Mouse (Mus musculus) midbrain, postnatal 0 days (tissue): ENCODE results near the gene Gm3336. TPM values are rescaled to one million over a fixed set of nuclear protein-coding genes. Genes with fewer than 3 reads are reported as not detected.

ENCODE experiments used
- ATAC-seq: fragments of 200-750 bp; cut with Nextera tagmentation; 2 replicates; pipeline ENCODE4 v1.8.0; 2017; ENCODE audit warnings: moderate number of reproducible peaks, mild to moderate bottlenecking, moderate TSS enrichment, moderate library complexity; ENCODE audit not compliant: low FRiP score
- DNase-seq: peaks from one replicate; pipeline ENCODE4 v3.0.0-alpha.2; 2015; ENCODE audit warnings: low spot score
- H3K27ac ChIP-seq: fragments of 300-500 bp; sonication (generic); 2 replicates; pipeline ENCODE4 v1.5.1; 2014; ENCODE audit warnings: low read depth, mild to moderate bottlenecking, low read length, mixed read lengths
- H3K27me3 ChIP-seq: fragments of 300-500 bp; sonication (generic); 2 replicates; pipeline ENCODE4 v1.6.1; 2014; ENCODE audit warnings: low read length, control low read depth, mixed read lengths; ENCODE audit not compliant: insufficient read depth
- H3K36me3 ChIP-seq: fragments of 300-500 bp; sonication (generic); 2 replicates; pipeline ENCODE4 v1.6.1; 2014; ENCODE audit warnings: low read length, control low read depth, mixed read lengths; ENCODE audit not compliant: insufficient read depth
- H3K4me1 ChIP-seq: fragments of 300-500 bp; sonication (generic); 2 replicates; pipeline ENCODE4 v1.6.1; 2014; ENCODE audit warnings: mild to moderate bottlenecking, control low read depth, antibody characterized with exemption, low read length, mixed read lengths; ENCODE audit not compliant: insufficient read depth
- H3K4me2 ChIP-seq: fragments of 300-500 bp; sonication (generic); 2 replicates; pipeline ENCODE4 v1.6.1; 2014; ENCODE audit warnings: low read depth, mild to moderate bottlenecking, low read length, mixed read lengths; ENCODE audit not compliant: poor library complexity, severe bottlenecking
- H3K4me3 ChIP-seq: fragments of 300-500 bp; sonication (generic); 2 replicates; pipeline ENCODE4 v1.5.1; 2014; ENCODE audit warnings: low read depth, mild to moderate bottlenecking, low read length, moderate library complexity
- H3K9ac ChIP-seq: fragments of 300-500 bp; sonication (generic); replicated peaks from 2 replicates; pipeline ENCODE4 v1.6.1; 2014; ENCODE audit warnings: mild to moderate bottlenecking, low read length, moderate library complexity, mixed read lengths; ENCODE audit not compliant: poor library complexity, severe bottlenecking
- H3K9me3 ChIP-seq: fragments of 300-500 bp; sonication (generic); 2 replicates; pipeline ENCODE4 v1.6.1; 2016; ENCODE audit warnings: low read length, control low read depth
- CTCF ChIP-seq: IDR thresholded peaks from 2 replicates; pipeline ENCODE4 v1.5.1; 2016; ENCODE audit warnings: antibody characterized with exemption, mild to moderate bottlenecking
- WGBS: fragments of 180-500 bp; shearing (Covaris S2); extraction: QIAGEN DNeasy Blood & Tissue Kit; methylation state at CpG from one replicate; pipeline ENCODE4 v1.1.7; 2014; 5-methylcytosine and 5-hydroxymethylcytosine counted together
- polyA plus RNA-seq: library from polyadenylated mRNA; unstranded; fragments of >200 nt; fragmentation: Nextera tagmentation; extraction: Ambion mirVana; gene quantifications from 2 replicates; pipeline ENCODE4 v1.2.1, GENCODE M21; 2015
- total RNA-seq: library from RNA; depleted of rRNA; stranded (reverse); fragments of >200 nt; gene quantifications from 2 replicates; pipeline ENCODE4 v1.2.3, GENCODE M21; 2014

Gm3336 gene
- total and polyA plus RNA-seq, 2 experiments from 2014 or later, result not detected

GRCm38 (mm10) chr8:70758616-70759561, 40.5 kb downstream of the Gm3336 start:
- H3K27me3 ChIP-seq, result no peaks in the 10 kb centered on the region
- no peak overlapping the region for H3K4me3 ChIP-seq
- H3K27ac ChIP-seq, result no peak overlapping the region
- no peaks in the 10 kb centered on the region for H3K9me3 ChIP-seq
- no peak overlapping the region for H3K4me2 ChIP-seq
- ATAC-seq, result no peak
- peak; percentile 73 for DNase-seq
- WGBS, result 66% methylated on average over 19 of the region's 19 CpGs
- H3K9ac ChIP-seq, result no peak overlapping the region
- peaks cover 25% of the 10 kb centered on the region for H3K36me3 ChIP-seq
- H3K4me1 ChIP-seq, result peaks cover 10% of the 10 kb centered on the region; the same call in 1 of the 2 replicates
- TF ChIP-seq CTCF, result no peak

GRCm38 (mm10) chr8:70760350-70760749, 42.0 kb downstream of the Gm3336 start:
- H3K9me3 ChIP-seq, result no peaks in the 10 kb centered on the region
- no peak for ATAC-seq
- H3K36me3 ChIP-seq, result peaks cover 29% of the 10 kb centered on the region
- no peak for TF ChIP-seq CTCF
- H3K4me2 ChIP-seq, result peak overlapping the region; percentile 98
- 2% methylated on average over 22 of the region's 22 CpGs for WGBS
- no peak for DNase-seq
- H3K4me3 ChIP-seq, result peak overlapping the region; percentile 66
- peaks cover 10% of the 10 kb centered on the region; the same call in 1 of the 2 replicates for H3K4me1 ChIP-seq
- H3K27ac ChIP-seq, result peak overlapping the region; percentile 71
- H3K27me3 ChIP-seq, result no peaks in the 10 kb centered on the region
- peak overlapping the region; percentile 73 for H3K9ac ChIP-seq

- under 1% methylated on average over 47 of the region's 55 CpGs for WGBS
- ATAC-seq, result peak; percentile 93
- Histone ChIP-seq H3K9me3 (no peaks in the 10 kb centered on the region), H3K4me1 (peaks cover 9% of the 10 kb centered on the region; the same call in 1 of the 2 replicates), H3K27me3 (0 out of 2 replicates have a peak, but pooled peaks cover 1% of the 10 kb centered on the region), H3K4me3 (peak within 1 kb of the TSS; percentile 66), H3K27ac (peak within 1 kb of the TSS; percentile 71), H3K36me3 (peaks cover 29% of the 10 kb centered on the region), H3K9ac (peak within 1 kb of the TSS; percentile 73), H3K4me2 (peak within 1 kb of the TSS; percentile 98)
- DNase-seq, result peak; percentile 99
- TF ChIP-seq CTCF, result no peak
Observed at GRCm38 (mm10) chr8:70760775-70761406, 42.5 kb downstream of the Gm3336 start, which contains the start of gene Mpv17l2. Gene Mpv17l2 (minus strand): TSS chr8:70760946.

- WGBS, result 92% methylated on average over 1 of the region's 1 CpGs
- no peak for DNase-seq
Observed at GRCm38 (mm10) chr8:70762118-70762517, 43.8 kb downstream of the Gm3336 start.

GRCm38 (mm10) chr8:70763354-70763753, 45.0 kb downstream of the Gm3336 start:
- no peak overlapping the region for H3K4me2 ChIP-seq
- 9% methylated on average over 3 of the region's 3 CpGs for WGBS
- ATAC-seq (no peak), DNase-seq (peak; percentile 21)
- 0 out of 2 replicates have a peak, but pooled peaks cover 4% of the 10 kb centered on the region for H3K27me3 ChIP-seq
- H3K9me3 ChIP-seq, result no peaks in the 10 kb centered on the region
- H3K36me3 ChIP-seq, result peaks cover 18% of the 10 kb centered on the region
- no peak overlapping the region for H3K27ac ChIP-seq
- H3K9ac ChIP-seq, result no peak overlapping the region
- H3K4me3 ChIP-seq, result no peak overlapping the region
- peak; percentile 81 for TF ChIP-seq CTCF
- peaks cover 8% of the 10 kb centered on the region; the same call in 1 of the 2 replicates for H3K4me1 ChIP-seq

More at GRCm38 (mm10) chr8:70762118-70762517, 43.8 kb downstream of the Gm3336 start:
- ATAC-seq, result no peak
- peaks cover 18% of the 10 kb centered on the region for H3K36me3 ChIP-seq
- H3K27me3 ChIP-seq, result 0 out of 2 replicates have a peak, but pooled peaks cover 4% of the 10 kb centered on the region
- H3K27ac ChIP-seq, result no peak overlapping the region
- no peaks in the 10 kb centered on the region for H3K9me3 ChIP-seq
- no peak overlapping the region for H3K4me2 ChIP-seq
- TF ChIP-seq CTCF, result no peak
- peaks cover 8% of the 10 kb centered on the region; the same call in 1 of the 2 replicates for H3K4me1 ChIP-seq
- H3K9ac ChIP-seq, result no peak overlapping the region
- H3K4me3 ChIP-seq, result no peak overlapping the region
